Mouse (Mus musculus): ENCODE data around the gene Prkar1a. TPM values are rescaled to one million over a fixed set of nuclear protein-coding genes. Genes with fewer than 3 reads are reported as not detected.

Gene Prkar1a
- polyA plus RNA-seq, 1 experiment from 2014 or later = 411 TPM

- 4% methylated on average over 15 of the region's 15 CpGs for WGBS
Observed at GRCm38 (mm10) chr11:109622518-109623037, 26.6 kb upstream of the Prkar1a start.

GRCm38 (mm10) chr11:109623238-109623637 is 26.0 kb upstream of the Prkar1a start:
- Histone ChIP-seq H3K9ac (no peak overlapping the region), H3K36me3 (ENCODE audit: insufficient read depth) (no peaks in the 10 kb centered on the region), H3K9me3 (ENCODE audit: low read depth, low read length) (no peaks in the 10 kb centered on the region), H3K27me3 (ENCODE audit: insufficient read depth, low read length) (no peaks in the 10 kb centered on the region), H3K4me3 (ENCODE audit: low read depth, low read length) (no peak overlapping the region), H3K4me1 (ENCODE audit: insufficient read depth) (peaks cover 4% of the 10 kb centered on the region; the same call in 1 of the 2 replicates), H3K27ac (ENCODE audit: low read depth) (no peak overlapping the region), H3K4me2 (no peak overlapping the region; the same call in 1 of the 2 replicates)
- ATAC-seq (ENCODE audit: insufficient read depth) = no peak
- WGBS = 64% methylated on average over 7 of the region's 7 CpGs
- no peak for TF ChIP-seq CTCF (IDR thresholded peaks at IDR 0.05; ENCODE audit: low read depth)
- DNase-seq = no peak

More at GRCm38 (mm10) chr11:109622518-109623037, 26.6 kb upstream of the Prkar1a start:
- peak; percentile 61 for ATAC-seq (ENCODE audit: insufficient read depth)
- peaks cover 4% of the 10 kb centered on the region; the same call in 1 of the 2 replicates for H3K4me1 ChIP-seq (ENCODE audit: insufficient read depth)
- H3K9me3 ChIP-seq (ENCODE audit: low read depth, low read length) = no peaks in the 10 kb centered on the region
- no peak for TF ChIP-seq CTCF (IDR thresholded peaks at IDR 0.05; ENCODE audit: low read depth)
- 0 out of 2 replicates have a peak overlapping the region, but pooled peaks have one; percentile 10 for H3K4me3 ChIP-seq (ENCODE audit: low read depth, low read length)
- H3K27me3 ChIP-seq (ENCODE audit: insufficient read depth, low read length) = no peaks in the 10 kb centered on the region
- peak overlapping the region; percentile 35 for H3K9ac ChIP-seq
- DNase-seq = peak; percentile 66
- H3K36me3 ChIP-seq (ENCODE audit: insufficient read depth) = no peaks in the 10 kb centered on the region
- peak overlapping the region; percentile 25; the same call in 1 of the 2 replicates for H3K27ac ChIP-seq (ENCODE audit: low read depth)
- H3K4me2 ChIP-seq = peak overlapping the region; percentile 57

- DNase-seq (peak; percentile 52), ATAC-seq (ENCODE audit: insufficient read depth) (no peak)
Observed at GRCm38 (mm10) chr11:109627648-109628047, 21.6 kb upstream of the Prkar1a start.

GRCm38 (mm10) chr11:109628099-109628498 is 21.1 kb upstream of the Prkar1a start:
- Histone ChIP-seq H3K4me3 (ENCODE audit: low read depth, low read length) (no peak overlapping the region), H3K27me3 (ENCODE audit: insufficient read depth, low read length) (no peaks in the 10 kb centered on the region), H3K27ac (ENCODE audit: low read depth) (no peak overlapping the region), H3K4me1 (ENCODE audit: insufficient read depth) (no peaks in the 10 kb centered on the region), H3K4me2 (no peak overlapping the region), H3K9me3 (ENCODE audit: low read depth, low read length) (no peaks in the 10 kb centered on the region), H3K9ac (no peak overlapping the region), H3K36me3 (ENCODE audit: insufficient read depth) (no peaks in the 10 kb centered on the region)
- no peak for DNase-seq
- TF ChIP-seq CTCF (IDR thresholded peaks at IDR 0.05; ENCODE audit: low read depth) = no peak
- WGBS = 71% methylated on average over 3 of the region's 3 CpGs
- ATAC-seq (ENCODE audit: insufficient read depth) = no peak

More at GRCm38 (mm10) chr11:109627648-109628047, 21.6 kb upstream of the Prkar1a start:
- WGBS = 89% methylated on average over 4 of the region's 4 CpGs
- no peaks in the 10 kb centered on the region for H3K9me3 ChIP-seq (ENCODE audit: low read depth, low read length)
- no peak overlapping the region for H3K4me2 ChIP-seq
- TF ChIP-seq CTCF (IDR thresholded peaks at IDR 0.05; ENCODE audit: low read depth) = peak; percentile 51
- H3K4me3 ChIP-seq (ENCODE audit: low read depth, low read length) = no peak overlapping the region
- H3K36me3 ChIP-seq (ENCODE audit: insufficient read depth) = no peaks in the 10 kb centered on the region
- H3K27ac ChIP-seq (ENCODE audit: low read depth) = no peak overlapping the region
- no peaks in the 10 kb centered on the region for H3K27me3 ChIP-seq (ENCODE audit: insufficient read depth, low read length)
- H3K4me1 ChIP-seq (ENCODE audit: insufficient read depth) = peaks cover under 1% of the 10 kb centered on the region; the same call in 1 of the 2 replicates
- H3K9ac ChIP-seq = no peak overlapping the region

GRCm38 (mm10) chr11:109629021-109629521 is 20.1 kb upstream of the Prkar1a start:
- H3K27ac ChIP-seq (ENCODE audit: low read depth) = no peak overlapping the region
- no peak for TF ChIP-seq CTCF (IDR thresholded peaks at IDR 0.05; ENCODE audit: low read depth)
- H3K4me1 ChIP-seq (ENCODE audit: insufficient read depth) = no peaks in the 10 kb centered on the region
- ATAC-seq (ENCODE audit: insufficient read depth) (no peak), DNase-seq (no peak)
- no peaks in the 10 kb centered on the region for H3K9me3 ChIP-seq (ENCODE audit: low read depth, low read length)
- no peaks in the 10 kb centered on the region for H3K27me3 ChIP-seq (ENCODE audit: insufficient read depth, low read length)
- H3K4me3 ChIP-seq (ENCODE audit: low read depth, low read length) = no peak overlapping the region
- no peaks in the 10 kb centered on the region for H3K36me3 ChIP-seq (ENCODE audit: insufficient read depth)
- 35% methylated on average over 10 of the region's 10 CpGs for WGBS
- no peak overlapping the region for H3K9ac ChIP-seq
- no peak overlapping the region for H3K4me2 ChIP-seq

GRCm38 (mm10) chr11:109634928-109635327 is 14.3 kb upstream of the Prkar1a start:
- Histone ChIP-seq H3K9ac (no peak overlapping the region), H3K4me2 (no peak overlapping the region), H3K27ac (ENCODE audit: low read depth) (no peak overlapping the region), H3K9me3 (ENCODE audit: low read depth, low read length) (no peaks in the 10 kb centered on the region), H3K27me3 (ENCODE audit: insufficient read depth, low read length) (no peaks in the 10 kb centered on the region), H3K36me3 (ENCODE audit: insufficient read depth) (no peaks in the 10 kb centered on the region), H3K4me1 (ENCODE audit: insufficient read depth) (no peaks in the 10 kb centered on the region), H3K4me3 (ENCODE audit: low read depth, low read length) (no peak overlapping the region)
- ATAC-seq (ENCODE audit: insufficient read depth) (no peak), DNase-seq (no peak)
- WGBS = 70% methylated on average over 9 of the region's 9 CpGs
- no peak for TF ChIP-seq CTCF (IDR thresholded peaks at IDR 0.05; ENCODE audit: low read depth)

GRCm38 (mm10) chr11:109635871-109636395 is 13.3 kb upstream of the Prkar1a start:
- no peaks in the 10 kb centered on the region for H3K27me3 ChIP-seq (ENCODE audit: insufficient read depth, low read length)
- DNase-seq (peak; percentile 46), ATAC-seq (ENCODE audit: insufficient read depth) (no peak)
- TF ChIP-seq CTCF (IDR thresholded peaks at IDR 0.05; ENCODE audit: low read depth) = no peak
- H3K4me1 ChIP-seq (ENCODE audit: insufficient read depth) = no peaks in the 10 kb centered on the region
- no peak overlapping the region for H3K27ac ChIP-seq (ENCODE audit: low read depth)
- H3K9ac ChIP-seq = no peak overlapping the region
- H3K36me3 ChIP-seq (ENCODE audit: insufficient read depth) = no peaks in the 10 kb centered on the region
- WGBS = 40% methylated on average over 6 of the region's 6 CpGs
- no peak overlapping the region for H3K4me3 ChIP-seq (ENCODE audit: low read depth, low read length)
- no peak overlapping the region for H3K4me2 ChIP-seq
- H3K9me3 ChIP-seq (ENCODE audit: low read depth, low read length) = no peaks in the 10 kb centered on the region
